Mouse (Mus musculus) midbrain, embryonic 14.5 days (tissue): ENCODE measurements around the gene R3hdm2. TPM values are rescaled to one million over a fixed set of nuclear protein-coding genes. Genes with fewer than 3 reads are reported as not detected.

Source experiments
- ATAC-seq: fragments of 200-750 bp; cut with Nextera tagmentation; 2 replicates; pipeline ENCODE4 v1.8.0; 2017; ENCODE audit warnings: moderate number of reproducible peaks, moderate library complexity; ENCODE audit not compliant: low FRiP score, low TSS enrichment
- DNase-seq: peaks from one replicate; pipeline ENCODE4 v3.0.0-alpha.2; 2015
- H3K27ac ChIP-seq: fragments of 300-500 bp; sonication (generic); replicated peaks from 2 replicates; pipeline ENCODE4 v1.5.1; 2014; ENCODE audit warnings: mild to moderate bottlenecking, low read depth, low read length, moderate library complexity
- H3K27me3 ChIP-seq: fragments of 300-500 bp; sonication (generic); 2 replicates; pipeline ENCODE4 v1.6.1; 2014; ENCODE audit warnings: low read length, control low read depth, mixed read lengths; ENCODE audit not compliant: control insufficient read depth, insufficient read depth
- H3K36me3 ChIP-seq: fragments of 300-500 bp; sonication (generic); 2 replicates; pipeline ENCODE4 v1.6.1; 2014; ENCODE audit warnings: low read length, control low read depth; ENCODE audit not compliant: control insufficient read depth, insufficient read depth
- H3K4me1 ChIP-seq: fragments of 300-500 bp; sonication (generic); 2 replicates; pipeline ENCODE4 v1.6.1; 2014; ENCODE audit warnings: mild to moderate bottlenecking, antibody characterized with exemption, low read length, control low read depth; ENCODE audit not compliant: control insufficient read depth, insufficient read depth
- H3K4me2 ChIP-seq: fragments of 300-500 bp; sonication (generic); 2 replicates; pipeline ENCODE4 v1.6.1; 2014; ENCODE audit warnings: mild to moderate bottlenecking, low read length, moderate library complexity
- H3K4me3 ChIP-seq: fragments of 300-500 bp; sonication (generic); replicated peaks from 2 replicates; pipeline ENCODE4 v1.5.1; 2014; ENCODE audit warnings: low read depth, low read length
- H3K9ac ChIP-seq: fragments of 300-500 bp; sonication (generic); replicated peaks from 2 replicates; pipeline ENCODE4 v1.6.1; 2014; ENCODE audit warnings: mild to moderate bottlenecking, low read length, moderate library complexity
- H3K9me3 ChIP-seq: fragments of 300-500 bp; sonication (generic); 2 replicates; pipeline ENCODE4 v1.6.1; 2016; ENCODE audit warnings: low read length, control low read depth, mixed read lengths; ENCODE audit not compliant: control insufficient read depth
- WGBS: fragments of 180-500 bp; shearing (Covaris S2); extraction: QIAGEN DNeasy Blood & Tissue Kit; methylation state at CpG from one replicate; pipeline ENCODE4 v1.1.7; 2014; 5-methylcytosine and 5-hydroxymethylcytosine counted together
- polyA plus RNA-seq: library from polyadenylated mRNA; unstranded; fragments of >200 nt; fragmentation: Nextera tagmentation; extraction: Ambion mirVana; gene quantifications from 2 replicates; pipeline ENCODE4 v1.2.1, GENCODE M21; 2014

R3hdm2 gene
- polyA plus RNA-seq, 1 experiment from 2014 or later = 34.0 TPM

GRCm38 (mm10) chr10:127519041-127519701 is 139.0 kb downstream of the R3hdm2 start:
- no peak for ATAC-seq
- Histone ChIP-seq H3K9me3 (no peaks in the 10 kb centered on the region), H3K4me3 (no peak overlapping the region), H3K27me3 (peaks cover 10% of the 10 kb centered on the region), H3K27ac (no peak overlapping the region), H3K9ac (no peak overlapping the region), H3K4me1 (peaks cover 47% of the 10 kb centered on the region), H3K4me2 (no peak overlapping the region), H3K36me3 (peaks cover 6% of the 10 kb centered on the region; the same call in 1 of the 2 replicates)
- 90% methylated on average over 25 of the region's 26 CpGs for WGBS
- no peak for DNase-seq

DNA sequence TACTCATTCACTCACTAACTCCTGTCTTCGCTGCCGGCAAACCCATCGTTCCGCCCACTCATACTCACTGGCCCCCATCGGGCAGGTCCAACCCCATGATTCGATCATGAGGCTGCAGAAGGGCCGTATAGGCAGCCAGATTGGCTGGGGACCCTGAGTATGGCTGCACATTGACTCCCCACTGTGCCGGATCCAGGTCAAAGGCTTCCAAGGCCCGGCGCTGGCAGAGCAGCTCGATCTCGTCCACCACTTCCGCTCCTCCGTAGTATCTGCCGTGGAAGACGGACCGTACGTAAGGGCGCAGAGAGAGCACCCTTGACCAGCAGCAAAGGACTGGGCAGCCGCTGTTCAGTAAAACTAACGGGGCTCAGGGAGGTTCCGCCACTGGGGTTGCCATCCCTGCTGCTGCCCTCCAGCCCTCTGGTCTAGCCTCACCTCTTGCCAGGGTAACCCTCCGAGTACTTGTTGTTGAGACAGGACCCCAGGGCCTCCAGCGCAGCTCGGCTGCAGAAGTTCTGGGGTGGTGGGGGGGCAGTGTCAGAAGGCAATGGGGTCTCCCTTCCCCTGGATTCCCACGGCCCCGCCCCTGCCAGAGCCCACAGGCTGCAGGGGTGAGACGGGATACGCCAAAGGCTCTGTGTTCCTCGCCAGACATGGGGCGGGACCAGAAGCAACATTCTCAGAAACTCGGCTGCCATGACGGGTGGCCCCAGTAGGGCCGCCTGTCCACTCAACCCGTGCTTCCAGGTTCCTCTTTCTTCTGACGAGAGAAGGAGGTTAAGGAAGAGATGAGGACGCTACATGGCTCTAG is 140.0 kb downstream of the R3hdm2 start:
- no peak overlapping the region; the same call in 1 of the 2 replicates for H3K4me2 ChIP-seq
- H3K27ac ChIP-seq = no peak overlapping the region
- H3K9ac ChIP-seq = no peak overlapping the region
- H3K4me3 ChIP-seq = no peak overlapping the region
- H3K9me3 ChIP-seq = no peaks in the 10 kb centered on the region
- DNase-seq (no peak), ATAC-seq (no peak)
- peaks cover 46% of the 10 kb centered on the region for H3K4me1 ChIP-seq
- H3K27me3 ChIP-seq = peaks cover 15% of the 10 kb centered on the region
- 93% methylated on average over 37 of the region's 37 CpGs for WGBS
- H3K36me3 ChIP-seq = peaks cover 6% of the 10 kb centered on the region; the same call in 1 of the 2 replicates

- Histone ChIP-seq H3K27me3 (peaks cover 21% of the 10 kb centered on the region), H3K4me1 (peaks cover 45% of the 10 kb centered on the region), H3K4me2 (peak overlapping the region; percentile 81), H3K4me3 (no peak overlapping the region), H3K9ac (no peak overlapping the region), H3K9me3 (no peaks in the 10 kb centered on the region), H3K27ac (no peak overlapping the region), H3K36me3 (peaks cover 6% of the 10 kb centered on the region; the same call in 1 of the 2 replicates)
- ATAC-seq = no peak
- no peak for DNase-seq
- WGBS = 83% methylated on average over 20 of the region's 20 CpGs
These were observed 140.7 kb downstream of the R3hdm2 start for GRCm38 (mm10) chr10:127520714-127521357.

- peaks cover 26% of the 10 kb centered on the region for H3K27me3 ChIP-seq
- 11% methylated on average over 12 of the region's 12 CpGs for WGBS
- H3K9me3 ChIP-seq = no peaks in the 10 kb centered on the region
- peaks cover 46% of the 10 kb centered on the region for H3K4me1 ChIP-seq
- H3K9ac ChIP-seq = peak overlapping the region; percentile 50
- DNase-seq (no peak), ATAC-seq (no peak)
- peak overlapping the region; percentile 49 for H3K4me3 ChIP-seq
- H3K27ac ChIP-seq = no peak overlapping the region
- peaks cover 6% of the 10 kb centered on the region; the same call in 1 of the 2 replicates for H3K36me3 ChIP-seq
- H3K4me2 ChIP-seq = peak overlapping the region; percentile 81
These were observed 141.5 kb downstream of the R3hdm2 start for GRCm38 (mm10) chr10:127521611-127522080.

DNA sequence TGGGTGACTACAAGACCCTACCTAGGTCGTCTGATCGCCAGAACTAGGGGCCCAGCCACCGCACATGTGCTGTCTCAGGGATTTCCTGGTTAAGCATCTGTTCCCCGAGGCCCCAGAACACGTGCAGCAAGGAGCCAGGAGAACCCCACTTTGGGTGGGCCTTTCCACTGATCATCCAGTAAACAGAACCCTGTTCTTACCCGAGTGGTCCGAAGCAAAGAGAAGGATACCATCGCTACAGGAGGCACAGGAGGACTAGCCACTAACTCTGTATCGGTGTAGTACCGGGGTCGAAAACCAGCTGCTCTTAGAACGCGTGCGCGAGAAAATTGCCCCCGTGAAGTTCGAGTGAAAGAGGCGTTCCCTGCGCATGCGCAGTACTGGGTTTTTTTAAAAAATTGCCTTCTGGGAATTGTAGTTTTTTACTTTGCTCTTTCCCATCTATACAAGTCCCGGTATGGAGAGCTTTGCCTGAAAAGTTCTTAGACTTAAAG is 142.0 kb downstream of the R3hdm2 start, which contains the start of gene Shmt2:
Gene Shmt2 (minus strand): TSS at position 357 of the 494 bp plus-strand sequence.
- Histone ChIP-seq H3K4me3 (peak within 1 kb of the TSS; percentile 49), H3K27me3 (peaks cover 30% of the 10 kb centered on the region), H3K36me3 (peaks cover 6% of the 10 kb centered on the region; the same call in 1 of the 2 replicates), H3K4me2 (peak within 1 kb of the TSS; percentile 81), H3K27ac (no peak within 1 kb of the TSS), H3K9me3 (no peaks in the 10 kb centered on the region), H3K4me1 (peaks cover 44% of the 10 kb centered on the region), H3K9ac (peak within 1 kb of the TSS; percentile 50)
- DNase-seq (peak; percentile 99), ATAC-seq (peak; percentile 59; the same call in 1 of the 2 replicates)
- under 1% methylated on average over 21 of the region's 21 CpGs for WGBS

DNA sequence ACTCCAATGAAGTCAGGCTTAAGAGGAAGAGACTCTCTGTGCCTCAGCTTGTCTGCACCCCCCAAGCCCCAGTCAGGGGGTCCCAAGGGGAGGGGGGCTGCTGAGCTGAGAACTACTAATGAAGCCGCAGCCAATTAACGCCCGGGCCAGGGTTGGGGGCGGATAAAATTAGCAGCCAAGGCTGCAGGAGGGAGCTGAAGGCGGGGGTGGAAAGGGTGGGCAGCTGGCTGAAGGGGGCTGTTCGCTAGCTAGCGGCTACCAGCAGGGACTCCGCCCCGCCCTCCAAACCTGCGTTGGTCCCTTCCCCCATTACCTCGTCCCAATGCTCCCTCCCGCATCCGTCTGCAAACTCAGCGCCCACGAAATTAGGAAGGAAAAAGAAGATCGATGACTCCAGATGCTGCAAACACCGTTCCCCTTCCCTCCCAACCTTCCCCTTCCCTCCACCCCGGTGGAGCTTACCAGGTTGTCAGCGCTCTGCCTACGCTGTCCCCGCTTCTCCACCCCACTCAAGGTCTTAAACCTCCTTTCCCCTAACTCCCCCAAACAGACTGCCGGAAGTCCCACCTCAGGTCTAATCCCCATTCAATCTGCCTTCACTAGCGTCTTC is 144.6 kb downstream of the R3hdm2 start:
- ATAC-seq (peak; percentile 26; the same call in 1 of the 2 replicates), DNase-seq (no peak)
- peak overlapping the region; percentile 76 for H3K4me2 ChIP-seq
- H3K9ac ChIP-seq = no peak overlapping the region; the same call in 1 of the 2 replicates
- peaks cover 61% of the 10 kb centered on the region for H3K4me1 ChIP-seq
- H3K9me3 ChIP-seq = no peaks in the 10 kb centered on the region
- no peaks in the 10 kb centered on the region for H3K36me3 ChIP-seq
- H3K27ac ChIP-seq = peak overlapping the region; percentile 46
- H3K4me3 ChIP-seq = no peak overlapping the region
- under 1% methylated on average over 23 of the region's 23 CpGs for WGBS
- H3K27me3 ChIP-seq = peaks cover 53% of the 10 kb centered on the region

- no peaks in the 10 kb centered on the region for H3K9me3 ChIP-seq
- DNase-seq = no peak
- H3K4me1 ChIP-seq = peaks cover 70% of the 10 kb centered on the region
- peak overlapping the region; percentile 79; the same call in 1 of the 2 replicates for H3K27ac ChIP-seq
- peak overlapping the region; percentile 16 for H3K4me3 ChIP-seq
- 2% methylated on average over 26 of the region's 26 CpGs for WGBS
- H3K9ac ChIP-seq = peak overlapping the region; percentile 36; the same call in 1 of the 2 replicates
- peak overlapping the region; percentile 76 for H3K4me2 ChIP-seq
- no peak for ATAC-seq
- peaks cover 62% of the 10 kb centered on the region for H3K27me3 ChIP-seq
- no peaks in the 10 kb centered on the region for H3K36me3 ChIP-seq
These were observed 145.9 kb downstream of the R3hdm2 start for GRCm38 (mm10) chr10:127526048-127526447.

DNA sequence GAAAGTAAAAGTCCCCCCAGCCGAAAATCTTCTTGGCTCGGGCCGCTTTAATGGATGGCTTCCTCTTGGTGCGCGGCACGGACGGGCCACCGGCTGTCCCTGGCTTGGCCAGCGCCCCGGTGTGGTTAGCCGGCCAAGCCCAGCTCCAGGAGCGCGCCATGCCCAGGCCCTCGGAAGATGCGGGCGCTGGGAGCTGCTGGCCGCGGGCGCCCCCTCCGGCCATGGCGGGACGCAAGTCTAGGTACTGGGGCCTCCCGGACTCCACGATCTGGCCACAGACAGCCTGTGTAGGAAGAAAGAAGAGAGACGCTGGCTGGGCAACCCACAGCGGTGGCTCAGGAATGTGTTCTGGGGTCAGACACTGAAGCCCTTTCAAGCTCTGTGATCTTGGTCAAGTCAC is 146.6 kb downstream of the R3hdm2 start:
- Histone ChIP-seq H3K36me3 (no peaks in the 10 kb centered on the region), H3K4me3 (peak overlapping the region; percentile 16), H3K27me3 (peaks cover 62% of the 10 kb centered on the region), H3K4me1 (peaks cover 70% of the 10 kb centered on the region), H3K4me2 (peak overlapping the region; percentile 76), H3K27ac (peak overlapping the region; percentile 79), H3K9me3 (no peaks in the 10 kb centered on the region), H3K9ac (peak overlapping the region; percentile 36)
- DNase-seq = no peak
- under 1% methylated on average over 26 of the region's 26 CpGs for WGBS
- no peak for ATAC-seq
